Mouse (Mus musculus) heart, adult 2 months (tissue): ENCODE results near the gene Lmntd2.

Source experiments
- CTCF ChIP-seq: fragments of 200-600 bp; IDR thresholded peaks from 2 replicates; pipeline ENCODE4 v1.8.1; 2022; ENCODE audit warnings: antibody characterized with exemption, mild to moderate bottlenecking, moderate library complexity
- EP300 ChIP-seq: fragments of 200-500 bp; IDR thresholded peaks from 2 replicates; pipeline ENCODE4 v1.6.1; 2011; ENCODE audit warnings: low read depth, low read length, control low read depth; ENCODE audit not compliant: insufficient read depth

DNA sequence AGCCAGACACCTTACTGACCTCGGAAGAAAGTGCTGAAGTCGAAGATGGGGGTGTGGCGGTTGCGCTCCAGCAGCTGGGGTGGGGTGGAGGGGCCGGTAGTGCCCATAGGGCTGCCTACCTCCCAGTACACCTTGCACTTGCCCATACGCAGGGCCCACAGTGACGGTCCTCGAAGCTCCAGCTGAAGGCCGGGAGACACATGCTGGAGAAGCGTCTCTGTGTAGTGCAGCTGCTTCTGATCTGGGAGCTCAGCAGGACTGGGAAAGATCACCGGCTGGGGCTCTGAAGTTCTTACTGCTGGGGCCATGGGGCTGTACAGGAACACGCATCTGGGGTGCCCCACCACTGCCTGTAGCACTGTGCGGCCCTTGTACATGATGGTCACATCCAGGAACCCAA is 49.8 kb upstream of the Lmntd2 start:
- no peak for TF ChIP-seq CTCF
- TF ChIP-seq EP300: no peak
